Mouse (Mus musculus): ENCODE measurements around the gene Rnf121. TPM values are rescaled to one million over a fixed set of nuclear protein-coding genes. Genes with fewer than 3 reads are reported as not detected.

The Rnf121 gene
- polyA plus RNA-seq, 1 experiment from 2014 or later = 33.5 TPM

- Histone ChIP-seq H3K36me3 (no peaks in the 10 kb centered on the region), H3K4me3 (replicated peaks) (no peak overlapping the region), H3K4me1 (peaks cover 14% of the 10 kb centered on the region), H3K9me3 (replicated peaks) (no peaks in the 10 kb centered on the region), H3K27ac (replicated peaks) (no peak overlapping the region), H3K27me3 (replicated peaks) (no peaks in the 10 kb centered on the region; the same call in 1 of the 2 replicates), H3K4me2 (no peak overlapping the region), H3K9ac (replicated peaks) (no peak overlapping the region)
- 35% methylated on average over 5 of the region's 5 CpGs for WGBS
- ATAC-seq (ENCODE audit: low FRiP score) = no peak
Observed at GRCm38 (mm10) chr7:102100868-102101267, 35.6 kb upstream of the Rnf121 start.

GRCm38 (mm10) chr7:102099760-102100661, 34.7 kb upstream of the Rnf121 start:
- H3K9me3 ChIP-seq (replicated peaks) = no peaks in the 10 kb centered on the region
- H3K27ac ChIP-seq (replicated peaks) = no peak overlapping the region
- 3% methylated on average over 30 of the region's 30 CpGs for WGBS
- H3K27me3 ChIP-seq (replicated peaks) = no peaks in the 10 kb centered on the region; the same call in 1 of the 2 replicates
- H3K36me3 ChIP-seq = no peaks in the 10 kb centered on the region
- H3K4me2 ChIP-seq = peak overlapping the region; percentile 53
- ATAC-seq (ENCODE audit: low FRiP score) = peak; percentile 39; the same call in 1 of the 2 replicates
- H3K9ac ChIP-seq (replicated peaks) = no peak overlapping the region
- H3K4me3 ChIP-seq (replicated peaks) = peak overlapping the region; percentile 23
- H3K4me1 ChIP-seq = peaks cover 14% of the 10 kb centered on the region

GRCm38 (mm10) chr7:102087336-102087735, 22.1 kb upstream of the Rnf121 start:
- 92% methylated on average over 4 of the region's 4 CpGs for WGBS
- no peak overlapping the region for H3K27ac ChIP-seq (replicated peaks)
- no peaks in the 10 kb centered on the region for H3K27me3 ChIP-seq (replicated peaks)
- H3K36me3 ChIP-seq = peaks cover 22% of the 10 kb centered on the region
- no peak overlapping the region for H3K4me3 ChIP-seq (replicated peaks)
- no peak for ATAC-seq (ENCODE audit: low FRiP score)
- no peak overlapping the region for H3K4me2 ChIP-seq
- H3K4me1 ChIP-seq = no peaks in the 10 kb centered on the region
- no peak overlapping the region for H3K9ac ChIP-seq (replicated peaks)
- no peaks in the 10 kb centered on the region for H3K9me3 ChIP-seq (replicated peaks)

GRCm38 (mm10) chr7:102084041-102084696, 18.9 kb upstream of the Rnf121 start:
- no peak overlapping the region for H3K27ac ChIP-seq (replicated peaks)
- no peak for ATAC-seq (ENCODE audit: low FRiP score)
- H3K27me3 ChIP-seq (replicated peaks) = no peaks in the 10 kb centered on the region
- no peak overlapping the region for H3K9ac ChIP-seq (replicated peaks)
- no peaks in the 10 kb centered on the region for H3K4me1 ChIP-seq
- no peak overlapping the region for H3K4me3 ChIP-seq (replicated peaks)
- WGBS = 94% methylated on average over 26 of the region's 26 CpGs
- H3K9me3 ChIP-seq (replicated peaks) = no peaks in the 10 kb centered on the region
- peaks cover 46% of the 10 kb centered on the region for H3K36me3 ChIP-seq
- no peak overlapping the region for H3K4me2 ChIP-seq

GRCm38 (mm10) chr7:102082816-102083215, 17.5 kb upstream of the Rnf121 start, which contains the start of gene Trpc2:
Gene Trpc2 (plus strand): TSS chr7:102083116.
- Histone ChIP-seq H3K27me3 (replicated peaks) (no peaks in the 10 kb centered on the region), H3K4me1 (no peaks in the 10 kb centered on the region), H3K36me3 (peaks cover 50% of the 10 kb centered on the region), H3K27ac (replicated peaks) (no peak within 1 kb of the TSS), H3K4me2 (no peak within 1 kb of the TSS), H3K9ac (replicated peaks) (no peak within 1 kb of the TSS), H3K4me3 (replicated peaks) (no peak within 1 kb of the TSS), H3K9me3 (replicated peaks) (no peaks in the 10 kb centered on the region)
- WGBS = 82% methylated on average over 5 of the region's 5 CpGs
- ATAC-seq (ENCODE audit: low FRiP score) = no peak

GRCm38 (mm10) chr7:102081784-102082183, 16.5 kb upstream of the Rnf121 start:
- peaks cover 59% of the 10 kb centered on the region for H3K36me3 ChIP-seq
- WGBS = 96% methylated on average over 5 of the region's 5 CpGs

GRCm38 (mm10) chr7:102080311-102080710, 15.0 kb upstream of the Rnf121 start:
- no peak overlapping the region for H3K27ac ChIP-seq (replicated peaks)
- H3K4me1 ChIP-seq = no peaks in the 10 kb centered on the region
- H3K36me3 ChIP-seq = peaks cover 69% of the 10 kb centered on the region

More at GRCm38 (mm10) chr7:102081784-102082183, 16.5 kb upstream of the Rnf121 start:
- H3K4me3 ChIP-seq (replicated peaks) = no peak overlapping the region
- no peaks in the 10 kb centered on the region for H3K4me1 ChIP-seq
- H3K9ac ChIP-seq (replicated peaks) = no peak overlapping the region
- no peaks in the 10 kb centered on the region for H3K27me3 ChIP-seq (replicated peaks)
- H3K9me3 ChIP-seq (replicated peaks) = no peaks in the 10 kb centered on the region
- H3K27ac ChIP-seq (replicated peaks) = no peak overlapping the region
- ATAC-seq (ENCODE audit: low FRiP score) = no peak
- H3K4me2 ChIP-seq = no peak overlapping the region

GRCm38 (mm10) chr7:102078517-102078916, 13.2 kb upstream of the Rnf121 start:
- ATAC-seq (ENCODE audit: low FRiP score) = no peak
- Histone ChIP-seq H3K4me1 (no peaks in the 10 kb centered on the region), H3K9me3 (replicated peaks) (no peaks in the 10 kb centered on the region), H3K4me3 (replicated peaks) (no peak overlapping the region), H3K27ac (replicated peaks) (no peak overlapping the region), H3K4me2 (no peak overlapping the region), H3K36me3 (peaks cover 78% of the 10 kb centered on the region), H3K27me3 (replicated peaks) (no peaks in the 10 kb centered on the region), H3K9ac (replicated peaks) (no peak overlapping the region)
- 80% methylated on average over 7 of the region's 7 CpGs for WGBS

More at GRCm38 (mm10) chr7:102080311-102080710, 15.0 kb upstream of the Rnf121 start:
- 92% methylated on average over 8 of the region's 8 CpGs for WGBS
- no peak for ATAC-seq (ENCODE audit: low FRiP score)
- no peaks in the 10 kb centered on the region for H3K9me3 ChIP-seq (replicated peaks)
- no peak overlapping the region for H3K4me2 ChIP-seq
- H3K9ac ChIP-seq (replicated peaks) = no peak overlapping the region
- no peaks in the 10 kb centered on the region for H3K27me3 ChIP-seq (replicated peaks)
- no peak overlapping the region for H3K4me3 ChIP-seq (replicated peaks)

GRCm38 (mm10) chr7:102076714-102077296, 11.5 kb upstream of the Rnf121 start:
- H3K27ac ChIP-seq (replicated peaks) = no peak overlapping the region
- no peaks in the 10 kb centered on the region for H3K4me1 ChIP-seq
- no peaks in the 10 kb centered on the region for H3K27me3 ChIP-seq (replicated peaks)
- peaks cover 78% of the 10 kb centered on the region for H3K36me3 ChIP-seq
- no peak overlapping the region for H3K9ac ChIP-seq (replicated peaks)
- no peaks in the 10 kb centered on the region for H3K9me3 ChIP-seq (replicated peaks)
- no peak overlapping the region for H3K4me2 ChIP-seq
- H3K4me3 ChIP-seq (replicated peaks) = no peak overlapping the region
- ATAC-seq (ENCODE audit: low FRiP score) = no peak
- 90% methylated on average over 7 of the region's 7 CpGs for WGBS

GRCm38 (mm10) chr7:102066363-102066762, 1.1 kb upstream of the Rnf121 start:
- no peak for ATAC-seq (ENCODE audit: low FRiP score)
- Histone ChIP-seq H3K4me2 (peak overlapping the region; percentile 69), H3K9me3 (replicated peaks) (no peaks in the 10 kb centered on the region), H3K27ac (replicated peaks) (no peak overlapping the region), H3K36me3 (peaks cover 3% of the 10 kb centered on the region; the same call in 1 of the 2 replicates), H3K4me1 (peaks cover 38% of the 10 kb centered on the region), H3K9ac (replicated peaks) (peak overlapping the region; percentile 68; the same call in 1 of the 2 replicates), H3K27me3 (replicated peaks) (no peaks in the 10 kb centered on the region), H3K4me3 (replicated peaks) (peak overlapping the region; percentile 79)
- WGBS = 87% methylated on average over 6 of the region's 6 CpGs

GRCm38 (mm10) chr7:102064655-102065045, 619 bp downstream of the Rnf121 start:
- H3K4me3 ChIP-seq (replicated peaks) = peak overlapping the region; percentile 79
- no peaks in the 10 kb centered on the region for H3K36me3 ChIP-seq
- no peaks in the 10 kb centered on the region for H3K27me3 ChIP-seq (replicated peaks)
- H3K4me2 ChIP-seq = peak overlapping the region; percentile 69
- peak overlapping the region; percentile 91 for H3K27ac ChIP-seq (replicated peaks)
- H3K4me1 ChIP-seq = peaks cover 39% of the 10 kb centered on the region
- ATAC-seq (ENCODE audit: low FRiP score) = peak; percentile 54
- no peaks in the 10 kb centered on the region for H3K9me3 ChIP-seq (replicated peaks)
- H3K9ac ChIP-seq (replicated peaks) = peak overlapping the region; percentile 68
- WGBS = 1% methylated on average over 9 of the region's 9 CpGs

All from neural tube, embryonic 15.5 days (tissue).